Mouse (Mus musculus): Measurements from ENCODE around the gene Vmn2r79.
"Not testable (repeated sequence)": the region's sequence is repeated elsewhere in the genome, so short reads cannot be mapped to it uniquely, and the experiment has no call there.

Gene Vmn2r79

GRCm38 (mm10) chr7:86995815-86996214, at the start of gene Vmn2r79:
Gene Vmn2r79 (plus strand): TSS chr7:86996115.
- in situ Hi-C loops (cut with MboI, MseI) = loop anchor here (10.0 kb wide), 1 partner anchor 981 kb away; no protein-coding TSS in a partner anchor

GRCm38 (mm10) chr7:86994700-86995099, 1.2 kb upstream of the Vmn2r79 start:
- in situ Hi-C loops (cut with MboI, MseI) = loop anchor here (10.0 kb wide), 1 partner anchor 980 kb away; no protein-coding TSS in a partner anchor

DNA sequence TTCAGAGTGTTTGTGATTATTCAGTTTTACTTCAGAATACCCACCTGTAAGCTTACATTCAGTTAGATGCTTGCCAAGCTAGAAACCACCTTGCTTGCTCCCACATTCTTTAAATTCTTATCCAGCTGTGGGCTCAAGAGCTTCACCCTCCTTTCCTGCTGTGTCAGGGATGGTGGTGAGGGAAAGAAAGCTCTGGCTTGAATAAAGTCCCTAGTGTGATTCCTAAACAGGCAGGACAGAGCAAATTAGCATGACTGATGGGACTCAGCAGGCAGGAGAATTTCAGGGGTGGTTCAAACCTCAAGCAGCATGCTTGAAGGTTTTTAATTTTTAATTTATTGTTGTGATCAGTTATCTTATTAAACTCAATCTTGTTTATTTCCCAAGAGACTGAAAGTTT, 30.6 kb downstream of the Vmn2r79 start:
- in situ Hi-C loops (cut with MboI, MseI) = not testable (repeated sequence)

GRCm38 (mm10) chr7:87063576-87063975, 67.7 kb downstream of the Vmn2r79 start:
- in situ Hi-C loops (cut with MboI, MseI) = no loop called here
